Mouse (Mus musculus): ENCODE results near the gene Nphp3.

DNA sequence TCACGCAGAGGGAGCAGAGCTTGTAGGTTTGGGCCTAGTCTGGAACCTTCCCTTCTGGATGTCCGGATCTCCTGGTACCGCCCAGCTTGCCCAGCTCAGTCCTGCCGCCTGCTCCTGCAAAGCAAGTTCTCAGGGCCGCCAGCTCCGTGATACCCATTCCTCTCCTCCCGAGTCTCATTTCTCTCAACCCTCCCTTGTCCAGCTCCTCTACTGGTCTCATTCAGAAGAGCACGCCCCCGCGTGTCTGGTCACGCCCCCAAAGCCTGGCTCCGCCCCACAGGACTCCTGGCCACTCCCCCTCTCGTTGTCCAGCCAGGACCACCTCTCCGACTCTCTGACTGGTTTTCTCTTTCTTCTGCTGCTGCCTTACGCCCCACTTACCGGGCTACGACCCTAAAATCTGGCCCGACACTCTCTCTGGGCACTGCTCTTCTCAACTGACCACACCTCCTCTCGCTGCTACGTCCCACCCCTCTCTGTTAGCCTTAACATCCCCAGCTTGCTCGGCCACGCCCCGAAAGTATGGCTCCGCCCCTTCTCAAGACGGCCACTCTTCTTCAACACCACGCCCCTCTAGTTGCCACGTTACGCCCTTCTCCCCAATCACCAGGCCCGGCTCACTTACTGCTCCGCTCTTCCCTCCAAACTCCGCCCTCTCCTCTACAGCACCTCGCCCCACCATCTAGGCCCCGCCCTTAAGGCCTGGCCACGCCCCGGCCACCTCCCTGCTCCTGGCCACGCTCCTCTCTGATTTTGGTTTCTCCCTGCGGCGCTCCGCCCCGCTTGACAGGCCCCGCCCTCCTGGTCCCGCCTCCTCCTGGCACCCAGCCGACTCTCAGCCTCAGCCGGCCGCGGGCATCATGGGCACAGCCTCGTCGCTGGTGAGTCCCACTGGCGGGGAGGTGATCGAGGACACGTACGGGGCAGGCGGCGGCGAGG, at the start of gene Nphp3:
- 0 out of 2 replicates have a peak, but pooled peaks have one; percentile 21 for TF ChIP-seq CTCF (IDR thresholded peaks at IDR 0.05; ENCODE audit: low read depth)
- TF ChIP-seq EP300 (IDR thresholded peaks at IDR 0.05; ENCODE audit: low read depth), result no peak
